Mouse (Mus musculus) forebrain, embryonic 14.5 days (tissue): ENCODE data around the gene Tmem208. TPM values are rescaled to one million over a fixed set of nuclear protein-coding genes. Genes with fewer than 3 reads are reported as not detected.

Source experiments
- ATAC-seq: fragments of 200-750 bp; cut with Nextera tagmentation; 2 replicates; pipeline ENCODE4 v1.8.0; 2017; ENCODE audit warnings: mild to moderate bottlenecking, moderate library complexity
- DNase-seq: peaks from one replicate; pipeline ENCODE4 v3.0.0-alpha.2; 2015; ENCODE audit warnings: low spot score
- H3K27ac ChIP-seq: fragments of 300-500 bp; sonication (generic); 2 replicates; pipeline ENCODE4 v1.5.1; 2014; ENCODE audit warnings: low read depth, mild to moderate bottlenecking, control low read depth, low read length, moderate library complexity
- H3K27me3 ChIP-seq: fragments of 300-500 bp; sonication (generic); replicated peaks from 2 replicates; pipeline ENCODE4 v1.6.1; 2014; ENCODE audit warnings: low read length, control low read depth, mixed read lengths; ENCODE audit not compliant: control insufficient read depth, insufficient read depth
- H3K36me3 ChIP-seq: fragments of 300-500 bp; sonication (generic); 2 replicates; pipeline ENCODE4 v1.6.1; 2014; ENCODE audit warnings: low read length, control low read depth; ENCODE audit not compliant: control insufficient read depth, insufficient read depth
- H3K4me1 ChIP-seq: fragments of 300-500 bp; sonication (generic); 2 replicates; pipeline ENCODE4 v1.6.1; 2014; ENCODE audit warnings: antibody characterized with exemption, low read length, control low read depth; ENCODE audit not compliant: control insufficient read depth, insufficient read depth
- H3K4me2 ChIP-seq: fragments of 300-500 bp; sonication (generic); 2 replicates; pipeline ENCODE4 v1.6.1; 2014; ENCODE audit warnings: mild to moderate bottlenecking, control low read depth, low read length
- H3K4me3 ChIP-seq: fragments of 300-500 bp; sonication (generic); 2 replicates; pipeline ENCODE4 v1.5.1; 2014; ENCODE audit warnings: low read depth, low read length, control low read depth
- H3K9ac ChIP-seq: fragments of 300-500 bp; sonication (generic); 2 replicates; pipeline ENCODE4 v1.6.1; 2014; ENCODE audit warnings: mild to moderate bottlenecking, low read length, control low read depth, moderate library complexity
- H3K9me3 ChIP-seq: fragments of 300-500 bp; sonication (generic); replicated peaks from 2 replicates; pipeline ENCODE4 v1.6.1; 2016; ENCODE audit warnings: low read length, control low read depth, mixed read lengths; ENCODE audit not compliant: control insufficient read depth
- WGBS: fragments of 180-500 bp; shearing (Covaris S2); extraction: QIAGEN DNeasy Blood & Tissue Kit; methylation state at CpG from one replicate; pipeline ENCODE4 v1.1.7; 2014; 5-methylcytosine and 5-hydroxymethylcytosine counted together
- polyA plus RNA-seq: library from polyadenylated mRNA; unstranded; fragments of >200 nt; fragmentation: Nextera tagmentation; extraction: Ambion mirVana; gene quantifications from 2 replicates; pipeline ENCODE4 v1.2.1, GENCODE M21; 2014

The Tmem208 gene
- polyA plus RNA-seq, 1 experiment from 2014 or later = 141 TPM

- Histone ChIP-seq H3K9ac (no peak overlapping the region), H3K4me3 (no peak overlapping the region), H3K27me3 (peaks cover 5% of the 10 kb centered on the region), H3K36me3 (peaks cover 17% of the 10 kb centered on the region), H3K9me3 (no peaks in the 10 kb centered on the region), H3K4me1 (peaks cover 15% of the 10 kb centered on the region), H3K4me2 (no peak overlapping the region), H3K27ac (no peak overlapping the region)
- no peak for DNase-seq
- WGBS = 72% methylated on average over 11 of the region's 11 CpGs
- no peak for ATAC-seq
Observed at GRCm38 (mm10) chr8:105295256-105295655, 30.9 kb upstream of the Tmem208 start.

DNA sequence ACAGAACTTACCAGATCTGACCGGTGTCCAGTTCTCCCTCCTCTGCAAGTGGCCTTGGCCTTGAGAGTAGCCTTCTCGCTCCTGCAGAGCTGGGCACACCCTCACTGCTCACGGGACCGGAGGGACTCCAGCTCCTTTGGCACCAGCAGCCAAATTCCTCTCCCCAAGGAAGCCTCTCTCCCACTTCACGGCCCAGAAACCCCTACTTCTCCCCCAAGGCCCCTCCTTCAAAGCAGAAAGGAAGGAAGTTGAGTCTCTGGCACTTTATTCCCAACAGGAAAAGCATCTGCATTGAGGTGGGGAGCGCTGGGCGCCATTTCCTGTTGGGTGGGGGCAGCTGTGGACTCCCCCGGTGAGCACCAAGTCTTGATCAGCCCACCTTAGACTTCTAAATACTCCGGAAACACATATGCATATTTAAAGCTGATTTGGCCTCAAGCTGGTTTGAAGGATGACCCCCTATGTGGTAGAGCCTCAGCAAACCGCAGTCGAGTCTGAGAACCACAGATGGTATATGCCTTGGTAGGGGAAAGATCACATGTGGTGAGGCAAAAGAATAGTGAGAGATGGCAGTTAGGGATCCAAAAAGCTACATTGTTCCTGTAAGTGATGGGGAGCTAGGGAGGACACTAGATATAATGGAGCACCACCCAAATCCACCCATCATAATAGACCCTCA is 30.1 kb upstream of the Tmem208 start, which contains the start of gene Exoc3l:
TSS of gene Exoc3l (minus strand) at position 207 of the 679 bp plus-strand sequence.
- Histone ChIP-seq H3K36me3 (peaks cover 25% of the 10 kb centered on the region), H3K27ac (no peak within 1 kb of the TSS), H3K4me2 (peak within 1 kb of the TSS; percentile 92), H3K4me3 (peak within 1 kb of the TSS; percentile 97; the same call in 1 of the 2 replicates), H3K9ac (peak within 1 kb of the TSS; percentile 91; the same call in 1 of the 2 replicates), H3K4me1 (peaks cover 15% of the 10 kb centered on the region), H3K27me3 (no peaks in the 10 kb centered on the region), H3K9me3 (no peaks in the 10 kb centered on the region)
- DNase-seq (no peak), ATAC-seq (no peak)
- 76% methylated on average over 11 of the region's 11 CpGs for WGBS

DNA sequence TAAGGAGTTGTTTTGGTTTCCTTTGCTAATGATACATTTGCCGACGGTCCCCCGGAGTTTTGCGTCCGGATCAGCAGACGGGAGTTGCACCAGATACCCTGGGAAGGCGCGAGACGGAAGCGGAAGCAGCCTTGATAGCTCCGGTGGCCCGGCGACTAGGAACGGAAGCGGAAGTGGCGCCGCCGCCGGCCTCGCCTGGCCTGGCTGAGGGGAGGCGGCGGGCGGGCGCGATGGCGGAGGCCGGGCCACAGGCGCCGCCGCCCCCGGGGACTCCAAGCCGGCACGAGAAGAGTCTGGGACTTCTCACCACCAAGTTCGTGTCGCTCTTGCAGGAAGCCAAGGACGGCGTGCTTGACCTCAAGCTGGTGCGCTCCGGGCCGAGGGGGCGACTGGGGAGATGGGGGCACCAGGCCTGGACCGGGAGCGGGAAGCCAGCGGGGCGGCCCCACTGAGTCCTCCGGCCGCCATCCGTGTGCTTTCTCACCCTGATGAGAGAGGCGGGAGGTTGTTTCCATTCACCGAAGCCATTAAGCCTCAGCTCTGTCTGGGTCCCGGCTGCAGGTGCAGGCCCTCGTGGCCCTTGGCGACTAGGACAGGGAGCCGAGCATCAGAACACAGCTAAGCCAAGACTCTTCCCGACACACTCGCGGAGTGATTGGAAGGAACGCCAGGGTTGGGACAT is 28.5 kb upstream of the Tmem208 start, which contains the start of gene E2f4:
TSS of gene E2f4 (plus strand) at position 153 of the 682 bp plus-strand sequence.
- Histone ChIP-seq H3K9me3 (no peaks in the 10 kb centered on the region), H3K4me1 (peaks cover 15% of the 10 kb centered on the region), H3K36me3 (peaks cover 41% of the 10 kb centered on the region), H3K27ac (peak within 1 kb of the TSS; percentile 36; the same call in 1 of the 2 replicates), H3K4me2 (peak within 1 kb of the TSS; percentile 92), H3K4me3 (peak within 1 kb of the TSS; percentile 97), H3K27me3 (no peaks in the 10 kb centered on the region), H3K9ac (peak within 1 kb of the TSS; percentile 91)
- DNase-seq (peak; percentile 96), ATAC-seq (peak; percentile 95)
- under 1% methylated on average over 58 of the region's 58 CpGs for WGBS

GRCm38 (mm10) chr8:105298351-105299252 is 27.6 kb upstream of the Tmem208 start:
- Histone ChIP-seq H3K9me3 (no peaks in the 10 kb centered on the region), H3K27me3 (no peaks in the 10 kb centered on the region), H3K27ac (no peak overlapping the region), H3K4me3 (peak overlapping the region; percentile 97), H3K4me2 (peak overlapping the region; percentile 92), H3K9ac (peak overlapping the region; percentile 91), H3K4me1 (peaks cover 15% of the 10 kb centered on the region), H3K36me3 (peaks cover 49% of the 10 kb centered on the region)
- 64% methylated on average over 18 of the region's 18 CpGs for WGBS
- no peak for DNase-seq
- ATAC-seq = no peak

DNA sequence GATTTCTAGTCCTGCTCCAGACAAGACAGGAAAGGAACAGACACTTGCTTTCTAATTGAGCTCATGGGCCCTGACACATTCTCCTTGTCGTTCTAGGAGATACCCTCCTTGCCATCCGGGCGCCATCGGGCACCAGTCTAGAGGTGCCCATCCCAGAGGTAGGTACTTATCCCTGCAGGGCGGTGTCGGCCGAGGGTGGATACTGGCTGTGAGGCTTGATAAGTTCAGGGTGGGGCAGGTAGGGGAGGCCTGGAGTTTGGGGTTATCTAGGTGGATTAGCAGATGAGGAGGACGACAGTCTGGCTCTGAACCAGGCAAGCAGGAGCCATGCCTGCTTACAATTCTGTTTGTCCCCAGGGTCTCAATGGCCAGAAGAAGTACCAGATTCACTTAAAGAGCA is 26.2 kb upstream of the Tmem208 start:
- no peak for ATAC-seq
- no peak overlapping the region for H3K4me2 ChIP-seq

GRCm38 (mm10) chr8:105303396-105303795 is 22.8 kb upstream of the Tmem208 start:
- ATAC-seq = no peak
- H3K4me3 ChIP-seq = no peak overlapping the region
- H3K27ac ChIP-seq = no peak overlapping the region
- 94% methylated on average over 8 of the region's 8 CpGs for WGBS
- no peaks in the 10 kb centered on the region for H3K9me3 ChIP-seq
- H3K27me3 ChIP-seq = no peaks in the 10 kb centered on the region
- peaks cover 80% of the 10 kb centered on the region for H3K36me3 ChIP-seq
- no peak for DNase-seq
- H3K4me2 ChIP-seq = no peak overlapping the region
- peaks cover 10% of the 10 kb centered on the region for H3K4me1 ChIP-seq
- no peak overlapping the region for H3K9ac ChIP-seq

More for the DNA sequence above, 26.2 kb upstream of the Tmem208 start:
- Histone ChIP-seq H3K4me3 (no peak overlapping the region), H3K4me1 (peaks cover 15% of the 10 kb centered on the region), H3K27ac (no peak overlapping the region), H3K9me3 (no peaks in the 10 kb centered on the region), H3K36me3 (peaks cover 61% of the 10 kb centered on the region), H3K9ac (no peak overlapping the region), H3K27me3 (no peaks in the 10 kb centered on the region)
- 96% methylated on average over 8 of the region's 8 CpGs for WGBS
- no peak for DNase-seq

DNA sequence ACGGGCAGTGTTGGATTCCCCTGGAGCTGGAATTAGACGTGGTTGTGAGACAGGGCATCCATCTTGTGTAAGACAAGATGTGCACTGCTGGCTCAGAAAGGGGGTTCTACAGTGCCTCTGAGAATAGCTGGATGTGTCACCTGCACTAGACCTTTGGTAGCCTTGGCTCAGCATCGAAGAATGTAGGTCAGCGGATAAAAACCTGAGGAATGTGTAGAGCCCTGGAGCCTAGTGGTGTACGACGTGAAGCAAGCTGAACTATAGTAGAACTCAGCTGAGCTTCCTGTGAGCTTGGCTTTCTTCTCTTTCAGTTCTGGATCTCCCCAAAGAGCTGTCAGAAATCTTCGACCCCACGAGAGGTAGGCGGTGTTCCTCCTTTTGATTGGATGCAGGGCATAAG is 22.3 kb upstream of the Tmem208 start:
- H3K9ac ChIP-seq = no peak overlapping the region
- WGBS = 84% methylated on average over 9 of the region's 9 CpGs
- H3K4me1 ChIP-seq = peaks cover 5% of the 10 kb centered on the region
- H3K27ac ChIP-seq = no peak overlapping the region
- H3K4me2 ChIP-seq = no peak overlapping the region
- H3K27me3 ChIP-seq = no peaks in the 10 kb centered on the region
- no peak overlapping the region for H3K4me3 ChIP-seq
- DNase-seq = no peak
- H3K36me3 ChIP-seq = peaks cover 81% of the 10 kb centered on the region
- H3K9me3 ChIP-seq = no peaks in the 10 kb centered on the region
- ATAC-seq = no peak

GRCm38 (mm10) chr8:105304325-105305210 is 21.6 kb upstream of the Tmem208 start:
- Histone ChIP-seq H3K27ac (peak overlapping the region; percentile 5; the same call in 1 of the 2 replicates), H3K36me3 (peaks cover 82% of the 10 kb centered on the region), H3K4me2 (no peak overlapping the region), H3K27me3 (no peaks in the 10 kb centered on the region), H3K4me3 (no peak overlapping the region), H3K9me3 (no peaks in the 10 kb centered on the region), H3K4me1 (0 out of 2 replicates have a peak, but pooled peaks cover 3% of the 10 kb centered on the region), H3K9ac (no peak overlapping the region)
- DNase-seq (peak; percentile 20), ATAC-seq (peak; percentile 12)
- 67% methylated on average over 9 of the region's 9 CpGs for WGBS
